Mouse (Mus musculus): ENCODE measurements around the gene Slc16a1. TPM values are rescaled to one million over a fixed set of nuclear protein-coding genes. Genes with fewer than 3 reads are reported as not detected.

Gene Slc16a1
- polyA plus RNA-seq (2016; fragmentation: Nextera tagmentation; extraction: Ambion mirVana), result 45.9 and 49.6 TPM in 2 replicates

- peak within 1 kb of the TSS; percentile 97 for H3K27ac ChIP-seq (replicated peaks)
- peak; percentile 97 for DNase-seq (ENCODE audit: low spot score)
- WGBS, result under 1% methylated on average over 50 of the region's 50 CpGs
These were observed at the start of gene Slc16a1 for GRCm38 (mm10) chr3:104638403-104638779. Gene Slc16a1, plus strand, starts transcription at chr3:104638668.

GRCm38 (mm10) chr3:104596451-104597134 is 41.9 kb upstream of the Slc16a1 start:
- WGBS, result 84% methylated on average over 6 of the region's 6 CpGs
- H3K27me3 ChIP-seq (replicated peaks; ENCODE audit: low read depth, poor library complexity, severe bottlenecking), result no peaks in the 10 kb centered on the region
- no peak overlapping the region for H3K4me3 ChIP-seq
- no peak for DNase-seq (ENCODE audit: low spot score)
- H3K9me3 ChIP-seq, result no peaks in the 10 kb centered on the region
- no peaks in the 10 kb centered on the region for H3K36me3 ChIP-seq (replicated peaks)
- no peak overlapping the region for H3K27ac ChIP-seq (replicated peaks)
- H3K4me1 ChIP-seq, result no peaks in the 10 kb centered on the region

More at GRCm38 (mm10) chr3:104638403-104638779, at the start of gene Slc16a1:
- no peaks in the 10 kb centered on the region for H3K36me3 ChIP-seq (replicated peaks)
- peak within 1 kb of the TSS; percentile 96 for H3K4me3 ChIP-seq
- H3K4me1 ChIP-seq, result peaks cover 25% of the 10 kb centered on the region
- no peaks in the 10 kb centered on the region for H3K27me3 ChIP-seq (replicated peaks; ENCODE audit: low read depth, poor library complexity, severe bottlenecking)
- no peaks in the 10 kb centered on the region for H3K9me3 ChIP-seq

GRCm38 (mm10) chr3:104597135-104597764 is 41.2 kb upstream of the Slc16a1 start:
- Histone ChIP-seq H3K9me3 (no peaks in the 10 kb centered on the region), H3K27ac (replicated peaks) (no peak overlapping the region), H3K27me3 (replicated peaks; ENCODE audit: low read depth, poor library complexity, severe bottlenecking) (no peaks in the 10 kb centered on the region), H3K4me3 (no peak overlapping the region), H3K4me1 (no peaks in the 10 kb centered on the region), H3K36me3 (replicated peaks) (no peaks in the 10 kb centered on the region)
- DNase-seq (ENCODE audit: low spot score), result no peak
- 80% methylated on average over 10 of the region's 10 CpGs for WGBS

GRCm38 (mm10) chr3:104599296-104600150 is 38.9 kb upstream of the Slc16a1 start:
- H3K27me3 ChIP-seq (replicated peaks; ENCODE audit: low read depth, poor library complexity, severe bottlenecking), result no peaks in the 10 kb centered on the region
- no peak for DNase-seq (ENCODE audit: low spot score)
- WGBS, result 81% methylated on average over 20 of the region's 20 CpGs

GRCm38 (mm10) chr3:104600691-104601090 is 37.8 kb upstream of the Slc16a1 start:
- Histone ChIP-seq H3K9me3 (no peaks in the 10 kb centered on the region), H3K4me3 (no peak overlapping the region), H3K27me3 (replicated peaks; ENCODE audit: low read depth, poor library complexity, severe bottlenecking) (no peaks in the 10 kb centered on the region), H3K27ac (replicated peaks) (no peak overlapping the region), H3K36me3 (replicated peaks) (no peaks in the 10 kb centered on the region), H3K4me1 (no peaks in the 10 kb centered on the region)
- no peak for DNase-seq (ENCODE audit: low spot score)
- 77% methylated on average over 3 of the region's 3 CpGs for WGBS

More at GRCm38 (mm10) chr3:104599296-104600150, 38.9 kb upstream of the Slc16a1 start:
- Histone ChIP-seq H3K27ac (replicated peaks) (no peak overlapping the region), H3K9me3 (no peaks in the 10 kb centered on the region), H3K36me3 (replicated peaks) (no peaks in the 10 kb centered on the region), H3K4me1 (no peaks in the 10 kb centered on the region), H3K4me3 (no peak overlapping the region)

GRCm38 (mm10) chr3:104601680-104602079 is 36.8 kb upstream of the Slc16a1 start:
- DNase-seq (ENCODE audit: low spot score), result no peak
- WGBS, result 91% methylated on average over 4 of the region's 4 CpGs
- no peaks in the 10 kb centered on the region for H3K4me1 ChIP-seq

GRCm38 (mm10) chr3:104609690-104610380 is 28.6 kb upstream of the Slc16a1 start:
- WGBS, result 90% methylated on average over 8 of the region's 8 CpGs
- H3K9me3 ChIP-seq, result no peaks in the 10 kb centered on the region
- peaks cover 3% of the 10 kb centered on the region; the same call in 1 of the 2 replicates for H3K4me1 ChIP-seq
- no peak for DNase-seq (ENCODE audit: low spot score)
- H3K4me3 ChIP-seq, result no peak overlapping the region
- no peaks in the 10 kb centered on the region for H3K36me3 ChIP-seq (replicated peaks)
- no peak overlapping the region for H3K27ac ChIP-seq (replicated peaks)
- no peaks in the 10 kb centered on the region for H3K27me3 ChIP-seq (replicated peaks; ENCODE audit: low read depth, poor library complexity, severe bottlenecking)

More at GRCm38 (mm10) chr3:104601680-104602079, 36.8 kb upstream of the Slc16a1 start:
- no peaks in the 10 kb centered on the region for H3K36me3 ChIP-seq (replicated peaks)
- H3K27ac ChIP-seq (replicated peaks), result no peak overlapping the region
- H3K27me3 ChIP-seq (replicated peaks; ENCODE audit: low read depth, poor library complexity, severe bottlenecking), result no peaks in the 10 kb centered on the region
- no peaks in the 10 kb centered on the region for H3K9me3 ChIP-seq
- no peak overlapping the region for H3K4me3 ChIP-seq

GRCm38 (mm10) chr3:104610453-104611230 is 27.8 kb upstream of the Slc16a1 start:
- Histone ChIP-seq H3K27me3 (replicated peaks; ENCODE audit: low read depth, poor library complexity, severe bottlenecking) (no peaks in the 10 kb centered on the region), H3K4me3 (no peak overlapping the region), H3K27ac (replicated peaks) (no peak overlapping the region), H3K9me3 (no peaks in the 10 kb centered on the region), H3K36me3 (replicated peaks) (no peaks in the 10 kb centered on the region), H3K4me1 (peaks cover 3% of the 10 kb centered on the region; the same call in 1 of the 2 replicates)
- DNase-seq (ENCODE audit: low spot score), result no peak
- 87% methylated on average over 6 of the region's 6 CpGs for WGBS

- WGBS, result 91% methylated on average over 3 of the region's 3 CpGs
- Histone ChIP-seq H3K4me1 (peaks cover 9% of the 10 kb centered on the region), H3K27me3 (replicated peaks; ENCODE audit: low read depth, poor library complexity, severe bottlenecking) (no peaks in the 10 kb centered on the region), H3K4me3 (no peak overlapping the region), H3K9me3 (no peaks in the 10 kb centered on the region), H3K36me3 (replicated peaks) (no peaks in the 10 kb centered on the region), H3K27ac (replicated peaks) (no peak overlapping the region)
- DNase-seq (ENCODE audit: low spot score), result no peak
These were observed 26.5 kb upstream of the Slc16a1 start for GRCm38 (mm10) chr3:104611951-104612350.

GRCm38 (mm10) chr3:104613102-104613501 is 25.4 kb upstream of the Slc16a1 start:
- no peak overlapping the region for H3K27ac ChIP-seq (replicated peaks)
- H3K9me3 ChIP-seq, result no peaks in the 10 kb centered on the region
- H3K4me1 ChIP-seq, result peaks cover 9% of the 10 kb centered on the region
- DNase-seq (ENCODE audit: low spot score), result no peak
- H3K36me3 ChIP-seq (replicated peaks), result no peaks in the 10 kb centered on the region
- WGBS, result 64% methylated on average over 5 of the region's 5 CpGs
- H3K4me3 ChIP-seq, result no peak overlapping the region
- H3K27me3 ChIP-seq (replicated peaks; ENCODE audit: low read depth, poor library complexity, severe bottlenecking), result no peaks in the 10 kb centered on the region

- no peak overlapping the region for H3K4me3 ChIP-seq
- 87% methylated on average over 1 of the region's 1 CpGs for WGBS
- no peaks in the 10 kb centered on the region for H3K9me3 ChIP-seq
- no peak overlapping the region for H3K27ac ChIP-seq (replicated peaks)
- peaks cover 9% of the 10 kb centered on the region for H3K4me1 ChIP-seq
- no peak for DNase-seq (ENCODE audit: low spot score)
- no peaks in the 10 kb centered on the region for H3K27me3 ChIP-seq (replicated peaks; ENCODE audit: low read depth, poor library complexity, severe bottlenecking)
- no peaks in the 10 kb centered on the region for H3K36me3 ChIP-seq (replicated peaks)
These were observed 24.4 kb upstream of the Slc16a1 start for GRCm38 (mm10) chr3:104614081-104614480.

All from embryonic facial prominence, embryonic 10.5 days (tissue).